Mouse (Mus musculus) heart, postnatal 25 days (tissue): Measurements from ENCODE around the gene F11. TPM values are rescaled to one million over a fixed set of nuclear protein-coding genes. Genes with fewer than 3 reads are reported as not detected.

ENCODE experiments used
- DNase-seq: peaks from one replicate; pipeline ENCODE4 v3.0.0; 2022; ENCODE audit warnings: low spot score
- intact Hi-C: fragments of 180-260 bp; cut with DNase I; formaldehyde crosslinking; loops from one replicate; pipeline ENCODE4 v1.15.1; 2025
- total RNA-seq, 2 experiments: library from RNA; stranded (reverse); gene quantifications; 2 replicates each; pipeline ENCODE4 v1.2.3; 2021

The F11 gene
- not detected for total RNA-seq

GRCm38 (mm10) chr8:45261920-45262319 lies at the start of gene F11:
Gene F11 (minus strand): TSS chr8:45262031.
- intact Hi-C loops = no loop called here
- DNase-seq = no peak

- intact Hi-C loops = no loop called here
- no peak for DNase-seq
These were observed 49.1 kb upstream of the F11 start for GRCm38 (mm10) chr8:45310967-45311366.

- intact Hi-C loops = no loop called here
- no peak for DNase-seq
These were observed 46.5 kb upstream of the F11 start, which contains the start of gene Gm45753 for GRCm38 (mm10) chr8:45308366-45308765. Gene Gm45753 (minus strand): TSS chr8:45308466.

GRCm38 (mm10) chr8:45305479-45305878 lies 43.6 kb upstream of the F11 start:
- intact Hi-C loops = no loop called here
- DNase-seq = no peak

GRCm38 (mm10) chr8:45304354-45304753 lies 42.5 kb upstream of the F11 start:
- intact Hi-C loops = no loop called here
- DNase-seq = no peak

- intact Hi-C loops = no loop called here
- no peak for DNase-seq
These were observed 40.6 kb upstream of the F11 start for GRCm38 (mm10) chr8:45302390-45302789.

- intact Hi-C loops = no loop called here
- DNase-seq = no peak
These were observed 33.4 kb upstream of the F11 start for GRCm38 (mm10) chr8:45295276-45295675.

GRCm38 (mm10) chr8:45294687-45295086 lies 32.9 kb upstream of the F11 start, which contains the start of gene Klkb1:
Gene Klkb1 (minus strand): TSS chr8:45294859.
- no peak for DNase-seq
- intact Hi-C loops = no loop called here

- intact Hi-C loops = no loop called here
- DNase-seq = no peak
These were observed 30.0 kb upstream of the F11 start for GRCm38 (mm10) chr8:45291790-45292189.

GRCm38 (mm10) chr8:45281630-45282029 lies 19.8 kb upstream of the F11 start:
- intact Hi-C loops = no loop called here
- DNase-seq = no peak

- intact Hi-C loops = no loop called here
- DNase-seq = no peak
These were observed 15.6 kb upstream of the F11 start for GRCm38 (mm10) chr8:45277453-45277852.

- DNase-seq = no peak
- intact Hi-C loops = no loop called here
These were observed 12.5 kb upstream of the F11 start for GRCm38 (mm10) chr8:45274317-45274716.

GRCm38 (mm10) chr8:45269056-45269455 lies 7.2 kb upstream of the F11 start:
- intact Hi-C loops = no loop called here

GRCm38 (mm10) chr8:45268485-45268884 lies 6.7 kb upstream of the F11 start:
- intact Hi-C loops = no loop called here

More at GRCm38 (mm10) chr8:45269056-45269455, 7.2 kb upstream of the F11 start:
- no peak for DNase-seq

GRCm38 (mm10) chr8:45267611-45268391 lies 6.0 kb upstream of the F11 start:
- intact Hi-C loops = no loop called here
- DNase-seq = peak; percentile 7

More at GRCm38 (mm10) chr8:45268485-45268884, 6.7 kb upstream of the F11 start:
- DNase-seq = no peak

GRCm38 (mm10) chr8:45266993-45267392 lies 5.2 kb upstream of the F11 start:
- no peak for DNase-seq

GRCm38 (mm10) chr8:45264918-45265317 lies 3.1 kb upstream of the F11 start:
- no peak for DNase-seq
- intact Hi-C loops = no loop called here

More at GRCm38 (mm10) chr8:45266993-45267392, 5.2 kb upstream of the F11 start:
- intact Hi-C loops = no loop called here

- intact Hi-C loops = no loop called here
- no peak for DNase-seq
These were observed 1.0 kb upstream of the F11 start for GRCm38 (mm10) chr8:45262851-45263250.

- DNase-seq = no peak
- intact Hi-C loops = no loop called here
These were observed 3.4 kb downstream of the F11 start for GRCm38 (mm10) chr8:45258421-45258820.

GRCm38 (mm10) chr8:45255040-45255439 lies 6.8 kb downstream of the F11 start:
- intact Hi-C loops = no loop called here
- DNase-seq = no peak

- DNase-seq = no peak
- intact Hi-C loops = no loop called here
These were observed 7.5 kb downstream of the F11 start for GRCm38 (mm10) chr8:45254194-45254842.
